Mouse (Mus musculus) midbrain, postnatal 0 days (tissue): ENCODE data around the gene Serpinb6a. TPM values are rescaled to one million over a fixed set of nuclear protein-coding genes. Genes with fewer than 3 reads are reported as not detected.

Source experiments
- ATAC-seq: fragments of 200-750 bp; cut with Nextera tagmentation; 2 replicates; pipeline ENCODE4 v1.8.0; 2017; ENCODE audit warnings: moderate number of reproducible peaks, mild to moderate bottlenecking, moderate TSS enrichment, moderate library complexity; ENCODE audit not compliant: low FRiP score
- DNase-seq: peaks from one replicate; pipeline ENCODE4 v3.0.0-alpha.2; 2015; ENCODE audit warnings: low spot score
- H3K27ac ChIP-seq: fragments of 300-500 bp; sonication (generic); 2 replicates; pipeline ENCODE4 v1.5.1; 2014; ENCODE audit warnings: low read depth, mild to moderate bottlenecking, low read length, mixed read lengths
- H3K27me3 ChIP-seq: fragments of 300-500 bp; sonication (generic); 2 replicates; pipeline ENCODE4 v1.6.1; 2014; ENCODE audit warnings: low read length, control low read depth, mixed read lengths; ENCODE audit not compliant: insufficient read depth
- H3K36me3 ChIP-seq: fragments of 300-500 bp; sonication (generic); 2 replicates; pipeline ENCODE4 v1.6.1; 2014; ENCODE audit warnings: low read length, control low read depth, mixed read lengths; ENCODE audit not compliant: insufficient read depth
- H3K4me1 ChIP-seq: fragments of 300-500 bp; sonication (generic); 2 replicates; pipeline ENCODE4 v1.6.1; 2014; ENCODE audit warnings: mild to moderate bottlenecking, control low read depth, antibody characterized with exemption, low read length, mixed read lengths; ENCODE audit not compliant: insufficient read depth
- H3K4me2 ChIP-seq: fragments of 300-500 bp; sonication (generic); 2 replicates; pipeline ENCODE4 v1.6.1; 2014; ENCODE audit warnings: low read depth, mild to moderate bottlenecking, low read length, mixed read lengths; ENCODE audit not compliant: poor library complexity, severe bottlenecking
- H3K4me3 ChIP-seq: fragments of 300-500 bp; sonication (generic); 2 replicates; pipeline ENCODE4 v1.5.1; 2014; ENCODE audit warnings: low read depth, mild to moderate bottlenecking, low read length, moderate library complexity
- H3K9ac ChIP-seq: fragments of 300-500 bp; sonication (generic); replicated peaks from 2 replicates; pipeline ENCODE4 v1.6.1; 2014; ENCODE audit warnings: mild to moderate bottlenecking, low read length, moderate library complexity, mixed read lengths; ENCODE audit not compliant: poor library complexity, severe bottlenecking
- H3K9me3 ChIP-seq: fragments of 300-500 bp; sonication (generic); 2 replicates; pipeline ENCODE4 v1.6.1; 2016; ENCODE audit warnings: low read length, control low read depth
- CTCF ChIP-seq: IDR thresholded peaks from 2 replicates; pipeline ENCODE4 v1.5.1; 2016; ENCODE audit warnings: antibody characterized with exemption, mild to moderate bottlenecking
- WGBS: fragments of 180-500 bp; shearing (Covaris S2); extraction: QIAGEN DNeasy Blood & Tissue Kit; methylation state at CpG from one replicate; pipeline ENCODE4 v1.1.7; 2014; 5-methylcytosine and 5-hydroxymethylcytosine counted together
- polyA plus RNA-seq: library from polyadenylated mRNA; unstranded; fragments of >200 nt; fragmentation: Nextera tagmentation; extraction: Ambion mirVana; gene quantifications from 2 replicates; pipeline ENCODE4 v1.2.1, GENCODE M21; 2015
- total RNA-seq: library from RNA; depleted of rRNA; stranded (reverse); fragments of >200 nt; gene quantifications from 2 replicates; pipeline ENCODE4 v1.2.3, GENCODE M21; 2014

Serpinb6a gene
- total and polyA plus RNA-seq, 2 experiments from 2014 or later = 38.7 to 49.7 TPM

DNA sequence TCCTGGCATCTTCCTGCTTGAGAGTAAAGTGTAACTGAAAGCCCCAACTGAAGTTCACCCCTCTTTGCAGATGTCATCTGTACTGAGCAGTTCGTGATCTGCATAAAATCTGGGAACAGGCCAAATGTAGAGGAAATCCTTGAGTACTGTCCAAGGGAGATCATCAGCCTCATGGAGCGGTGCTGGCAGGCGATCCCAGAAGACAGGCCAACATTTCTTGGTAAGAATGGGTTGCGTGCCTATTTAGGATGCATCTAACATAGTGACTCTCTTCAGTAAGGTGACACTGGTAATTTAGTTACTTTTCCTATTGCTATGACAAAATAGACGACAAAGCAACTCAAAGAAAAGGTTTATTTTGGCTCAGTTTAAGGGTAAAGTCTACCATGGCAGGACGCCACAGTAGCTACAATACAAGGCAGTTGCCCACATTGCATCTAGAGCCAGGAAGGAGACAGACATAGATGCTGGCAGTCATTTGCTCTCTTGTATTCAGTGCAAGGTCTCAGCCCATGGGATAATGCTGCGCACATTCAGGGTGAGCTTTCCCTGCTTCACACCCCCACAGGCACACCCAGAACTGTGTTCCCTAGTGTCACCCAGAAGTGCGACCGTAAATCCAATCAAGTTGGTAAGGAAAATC lies 14.5 kb upstream of the Serpinb6a start:
- Histone ChIP-seq H3K9me3 (no peaks in the 10 kb centered on the region), H3K9ac (no peak overlapping the region), H3K4me1 (no peaks in the 10 kb centered on the region), H3K4me3 (no peak overlapping the region), H3K27ac (no peak overlapping the region), H3K36me3 (peaks cover 35% of the 10 kb centered on the region; the same call in 1 of the 2 replicates), H3K27me3 (no peaks in the 10 kb centered on the region), H3K4me2 (no peak overlapping the region)
- DNase-seq (peak; percentile 69), ATAC-seq (no peak; the same call in 1 of the 2 replicates)
- TF ChIP-seq CTCF = no peak
- WGBS = 80% methylated on average over 9 of the region's 9 CpGs

DNA sequence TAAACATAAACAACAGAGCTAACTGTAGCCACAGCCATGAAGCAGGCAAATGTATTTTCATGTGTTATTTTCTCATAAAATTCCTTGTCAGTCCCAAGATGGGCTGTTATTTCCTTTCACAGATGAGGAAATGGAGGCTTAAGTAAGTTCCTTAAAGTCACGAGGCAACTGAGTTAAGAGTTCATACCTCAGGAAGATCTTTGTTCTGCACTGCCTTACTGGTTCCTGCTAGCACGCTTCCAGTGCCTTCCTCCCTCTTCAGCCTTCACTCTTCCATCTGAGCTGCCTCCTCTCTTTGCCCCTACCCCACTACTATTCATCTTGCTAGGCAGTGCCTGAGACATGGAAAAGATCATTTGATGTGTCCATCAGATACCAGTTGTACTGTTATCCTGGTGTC lies 4.6 kb upstream of the Serpinb6a start:
- H3K36me3 ChIP-seq = peaks cover 17% of the 10 kb centered on the region; the same call in 1 of the 2 replicates
- WGBS = 87% methylated on average over 2 of the region's 2 CpGs
- H3K27me3 ChIP-seq = no peaks in the 10 kb centered on the region
- TF ChIP-seq CTCF = no peak
- no peak overlapping the region for H3K9ac ChIP-seq
- no peak overlapping the region for H3K4me3 ChIP-seq
- no peaks in the 10 kb centered on the region for H3K9me3 ChIP-seq
- no peaks in the 10 kb centered on the region for H3K4me1 ChIP-seq
- no peak overlapping the region for H3K4me2 ChIP-seq
- DNase-seq = no peak
- no peak for ATAC-seq
- H3K27ac ChIP-seq = no peak overlapping the region

GRCm38 (mm10) chr13:34003058-34003457 lies 464 bp upstream of the Serpinb6a start:
- H3K4me1 ChIP-seq = no peaks in the 10 kb centered on the region
- H3K27ac ChIP-seq = peak overlapping the region; percentile 68; the same call in 1 of the 2 replicates
- H3K9ac ChIP-seq = peak overlapping the region; percentile 93
- H3K9me3 ChIP-seq = no peaks in the 10 kb centered on the region
- H3K4me3 ChIP-seq = peak overlapping the region; percentile 98
- peak; percentile 28; the same call in 1 of the 2 replicates for ATAC-seq
- 4% methylated on average over 5 of the region's 5 CpGs for WGBS
- H3K27me3 ChIP-seq = no peaks in the 10 kb centered on the region
- no peak; the same call in 1 of the 2 replicates for TF ChIP-seq CTCF
- H3K36me3 ChIP-seq = no peaks in the 10 kb centered on the region
- peak overlapping the region; percentile 74 for H3K4me2 ChIP-seq
- no peak for DNase-seq

GRCm38 (mm10) chr13:33995197-33995596 lies 7.4 kb downstream of the Serpinb6a start:
- Histone ChIP-seq H3K27me3 (no peaks in the 10 kb centered on the region), H3K36me3 (no peaks in the 10 kb centered on the region), H3K4me3 (no peak overlapping the region), H3K27ac (no peak overlapping the region), H3K4me2 (no peak overlapping the region), H3K9ac (no peak overlapping the region), H3K9me3 (no peaks in the 10 kb centered on the region), H3K4me1 (no peaks in the 10 kb centered on the region)
- ATAC-seq = peak; percentile 47; the same call in 1 of the 2 replicates
- DNase-seq = peak; percentile 83
- peak; percentile 96 for TF ChIP-seq CTCF
- 29% methylated on average over 1 of the region's 1 CpGs for WGBS

DNA sequence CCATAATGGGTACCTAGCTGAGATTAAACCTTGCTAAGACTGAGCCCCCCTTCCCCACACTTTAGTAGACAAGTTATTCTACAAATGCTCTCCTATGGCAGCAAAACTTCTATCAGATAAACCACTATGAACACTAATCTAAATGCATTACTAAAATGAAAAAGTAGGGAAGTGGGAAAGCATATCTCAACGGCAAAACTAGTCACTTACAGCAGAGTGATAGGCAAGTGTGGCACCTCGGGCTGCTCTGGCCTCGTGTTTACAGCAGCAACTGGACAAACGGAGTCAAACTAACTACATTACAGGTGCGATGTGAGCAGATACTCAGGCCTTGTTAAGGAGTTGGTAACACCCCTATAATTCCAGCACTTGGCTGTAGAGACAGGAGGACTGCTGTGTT lies 13.0 kb downstream of the Serpinb6a start:
- ATAC-seq = no peak

GRCm38 (mm10) chr13:33966574-33966973 lies 36.0 kb downstream of the Serpinb6a start:
- TF ChIP-seq CTCF = no peak
- DNase-seq (no peak), ATAC-seq (no peak)
- H3K9me3 ChIP-seq = no peaks in the 10 kb centered on the region
- H3K9ac ChIP-seq = no peak overlapping the region
- H3K27ac ChIP-seq = no peak overlapping the region
- no peak overlapping the region for H3K4me3 ChIP-seq
- H3K4me2 ChIP-seq = no peak overlapping the region
- 0 out of 2 replicates have a peak, but pooled peaks cover 2% of the 10 kb centered on the region for H3K4me1 ChIP-seq
- H3K27me3 ChIP-seq = no peaks in the 10 kb centered on the region
- H3K36me3 ChIP-seq = no peaks in the 10 kb centered on the region

More for the DNA sequence above, 13.0 kb downstream of the Serpinb6a start:
- 90% methylated on average over 5 of the region's 5 CpGs for WGBS
- no peaks in the 10 kb centered on the region for H3K4me1 ChIP-seq
- no peak for TF ChIP-seq CTCF
- no peak for DNase-seq
- no peaks in the 10 kb centered on the region for H3K27me3 ChIP-seq
- no peak overlapping the region for H3K4me2 ChIP-seq
- no peak overlapping the region for H3K4me3 ChIP-seq
- no peaks in the 10 kb centered on the region for H3K9me3 ChIP-seq
- no peak overlapping the region for H3K27ac ChIP-seq
- no peak overlapping the region for H3K9ac ChIP-seq
- H3K36me3 ChIP-seq = no peaks in the 10 kb centered on the region
